Mouse (Mus musculus) cerebellum, adult 2 months (tissue): ENCODE measurements at regions not wholly inside any gene's neighbourhood (a gene's known extent, or its start where the extent isn't known, plus 50 kb on each side); places are given as distances from the start of the nearest gene placed in this dataset.

Source experiments
- CTCF ChIP-seq: fragments of 200-500 bp; IDR thresholded peaks from 2 replicates; pipeline ENCODE4 v1.5.1; 2011; ENCODE audit warnings: low read depth, mild to moderate bottlenecking, control low read depth, low read length, moderate library complexity, borderline replicate concordance; ENCODE audit not compliant: insufficient read depth
- POLR2A ChIP-seq: fragments of 200-500 bp; IDR thresholded peaks from 2 replicates; pipeline ENCODE4 v1.6.1; 2011; ENCODE audit warnings: low read length, control low read depth, borderline replicate concordance; ENCODE audit not compliant: insufficient read depth

DNA sequence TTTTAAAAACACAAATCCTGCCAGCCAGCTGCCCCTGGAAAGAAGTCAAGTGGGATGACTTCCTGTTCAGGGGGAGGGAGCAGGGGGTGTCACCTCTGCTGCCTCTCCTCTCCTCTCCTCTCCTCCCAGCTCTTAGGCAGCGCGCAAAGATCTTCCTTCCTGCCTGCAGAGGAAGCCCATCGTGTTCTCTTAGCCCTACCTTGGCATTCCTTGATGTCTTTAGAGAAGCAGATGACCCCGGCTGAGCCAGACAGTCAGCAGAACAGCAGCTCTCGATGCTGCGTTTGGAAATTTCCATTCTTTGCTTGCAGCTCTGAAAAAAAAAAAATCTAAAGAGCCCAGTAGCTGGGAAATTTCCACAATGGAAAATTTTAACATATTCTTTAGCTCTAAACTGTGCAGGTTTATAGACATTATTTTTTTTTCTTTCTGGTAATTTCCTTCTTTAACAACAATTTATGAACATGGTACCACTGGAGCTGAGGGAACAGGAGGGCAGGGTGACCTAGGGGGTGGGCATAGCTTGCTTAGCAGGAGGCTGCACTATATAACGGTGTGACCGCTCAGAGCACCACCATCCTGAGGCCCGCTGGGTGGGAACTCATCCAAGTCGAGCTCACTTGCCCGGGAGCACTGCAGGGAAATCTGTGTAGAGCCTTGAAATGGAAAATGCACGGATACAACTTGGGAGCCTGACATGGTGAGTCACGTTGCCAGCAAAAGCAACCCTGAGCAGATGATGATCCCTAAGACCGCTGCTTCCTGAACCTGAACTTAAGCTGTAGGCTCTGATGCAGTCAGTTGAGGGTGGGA lies 109.9 kb upstream of the Mkln1 start:
- TF ChIP-seq CTCF (no peak), POLR2A (no peak)
